Mouse (Mus musculus): ENCODE measurements around the gene Morc4.

GRCm38 (mm10) chrX:139799953-139800352 is 71.5 kb downstream of the Morc4 start:
- TF ChIP-seq CTCF (conservative IDR thresholded peaks at IDR 0.05; ENCODE audit: insufficient read depth, insufficient read length, low read depth, low read length), result no peak
- TF ChIP-seq POLR2A (IDR thresholded peaks at IDR 0.05; ENCODE audit: low read depth, low read length), result no peak
